Mouse (Mus musculus): Measurements from ENCODE around the gene Card10.

GRCm38 (mm10) chr15:78799029-78799428, 3.8 kb downstream of the Card10 start:
- TF ChIP-seq CTCF (IDR thresholded peaks at IDR 0.05; ENCODE audit: borderline replicate concordance, insufficient read depth, low read depth, low read length), result no peak
- TF ChIP-seq POLR2A (IDR thresholded peaks at IDR 0.05; ENCODE audit: borderline replicate concordance, insufficient read depth, low read length), result no peak

Data from cerebellum, adult 2 months (tissue).